Mouse (Mus musculus) C3H10T1/2 (cell line): Measurements from ENCODE around the gene Morn1. TPM values are rescaled to one million over a fixed set of nuclear protein-coding genes. Genes with fewer than 3 reads are reported as not detected.

ENCODE experiments used
- polyA plus RNA-seq, 2 experiments: library from polyadenylated mRNA; unstranded; fragments of >200 nt; fragmentation: generic; extraction: Trizol; gene quantifications; one replicate each; pipeline ENCODE4 v1.2.1; 2012; ENCODE audit warnings: missing spikeins in 2 of 2

Gene Morn1
- polyA plus RNA-seq: 1 to 10 TPM in 1 of 2 experiments, under 1 TPM in 1; 0.71 to 2.8 TPM

DNA sequence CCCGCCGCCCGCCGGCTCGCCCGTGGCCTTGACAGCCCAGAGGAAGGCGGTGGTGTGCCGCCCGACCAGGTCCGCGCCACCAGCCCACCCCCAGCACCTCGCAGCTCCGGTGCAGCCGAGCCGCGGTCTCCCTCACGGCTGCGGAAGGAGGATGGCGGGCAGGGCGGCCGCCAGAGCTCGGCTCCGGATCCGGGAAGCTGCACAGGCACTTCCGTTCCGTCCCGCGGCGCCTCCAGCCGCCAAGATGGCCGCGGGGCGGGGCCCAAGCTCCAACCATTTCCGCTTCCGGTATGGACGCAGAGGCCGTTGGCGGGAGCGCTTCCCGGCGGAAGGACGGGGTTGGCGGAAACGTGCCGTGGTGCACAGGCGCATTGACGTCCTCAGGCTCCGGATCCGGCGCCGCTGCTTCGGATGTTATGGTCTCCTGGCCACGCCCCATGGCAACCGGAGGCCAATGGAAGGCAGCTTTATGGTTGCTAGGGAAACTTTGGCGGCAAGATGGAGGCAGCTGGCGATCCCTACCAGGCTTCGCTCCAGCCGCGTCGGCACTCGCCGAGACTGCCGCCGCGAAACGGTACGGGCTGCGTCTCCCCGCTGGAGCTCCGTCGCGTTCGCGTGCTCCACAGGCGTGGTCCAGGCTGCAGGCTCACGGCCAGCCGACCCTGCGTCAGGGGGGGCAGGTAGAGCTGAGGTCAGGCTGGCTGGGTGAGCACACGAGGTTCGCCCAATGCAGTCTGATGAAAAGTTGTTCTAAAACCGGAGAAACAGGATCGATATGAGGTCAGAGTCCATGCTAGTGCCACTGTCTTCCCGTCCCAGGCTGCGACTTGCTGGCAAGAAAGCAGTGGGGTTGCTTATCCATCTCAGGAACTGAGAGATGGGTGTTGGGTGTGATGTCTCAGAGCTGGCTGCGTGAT lies at the start of gene Morn1, which contains the start of gene Rer1:
Morn1 (plus strand) TSS at position 470 of the 917 bp plus-strand sequence.
Rer1 (minus strand) TSS at position 275 of the 917 bp plus-strand sequence.

DNA sequence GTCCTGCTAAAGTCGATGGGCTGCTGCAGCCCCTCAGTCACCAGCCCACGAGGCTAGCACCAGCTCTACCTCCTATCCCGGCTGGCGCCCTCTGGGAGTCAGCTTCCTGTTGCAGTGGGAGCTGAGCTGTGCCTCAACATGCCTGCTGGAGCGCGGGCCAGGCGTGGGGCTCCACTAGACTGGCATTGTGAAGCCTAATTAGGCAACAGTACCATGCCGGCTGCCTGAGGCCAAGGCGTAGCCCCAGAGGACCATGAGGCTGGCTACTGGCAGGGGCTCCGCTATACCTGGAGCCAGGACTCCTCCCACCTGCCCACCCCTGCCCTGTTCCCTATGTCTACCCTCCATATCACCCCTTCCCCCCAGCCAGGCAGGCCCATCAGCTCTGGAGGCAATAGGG lies 29.7 kb upstream of the Morn1 start, which contains the start of gene Plch2:
Plch2 (minus strand) TSS at position 61 of the 400 bp plus-strand sequence.

DNA sequence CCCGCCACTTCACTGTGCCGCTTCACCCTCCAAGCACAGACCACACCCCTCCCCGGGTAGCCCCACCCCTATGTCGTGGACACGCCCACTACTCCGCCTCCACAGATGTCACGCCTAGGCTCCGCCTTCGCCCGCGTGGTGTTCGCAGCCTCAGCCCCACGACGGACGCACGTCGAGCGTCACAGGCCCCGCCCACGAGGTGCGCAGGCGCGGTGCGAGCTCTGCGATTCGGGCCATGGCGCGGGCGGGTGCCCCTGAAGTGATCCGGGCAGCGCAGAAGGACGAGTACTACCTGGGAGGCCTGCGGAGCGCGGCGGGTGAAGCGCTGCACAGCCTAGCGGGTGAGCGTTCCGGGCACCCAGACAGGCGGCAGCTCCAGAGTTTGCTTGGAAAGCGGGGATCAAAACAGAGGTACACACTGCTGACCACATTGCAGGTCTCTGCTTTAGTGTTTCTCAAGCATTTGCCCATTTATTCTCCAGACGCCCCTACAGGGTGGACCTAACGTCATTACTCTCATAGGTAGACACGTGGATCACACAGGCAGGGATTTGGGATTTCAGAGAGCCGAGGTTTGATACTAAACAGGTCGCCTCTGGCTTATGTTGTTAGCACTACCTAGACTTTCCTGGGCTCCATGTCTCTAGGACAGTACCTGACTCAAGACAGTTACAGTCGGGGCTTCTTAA lies 19.4 kb upstream of the Morn1 start, which contains the start of gene Pex10:
Pex10 (plus strand) TSS at position 183 of the 689 bp plus-strand sequence.

Other genes with a start within 250 kb of the Morn1 start
- not detected for gene Ttc34, start 249.1 kb upstream of the Morn1 start, polyA plus RNA-seq
- under 1 TPM; 0.05 to 0.06 TPM for gene Mmel1, start 217.0 kb upstream of the Morn1 start, polyA plus RNA-seq
- under 1 TPM in 1 of 2 experiments, not detected in 1; 0.05 TPM for gene Fam213b, start 187.4 kb upstream of the Morn1 start, polyA plus RNA-seq
- gene Tnfrsf14, start 158.0 kb upstream of the Morn1 start, polyA plus RNA-seq: 1 to 10 TPM in 1 of 2 experiments, not detected in 1; 4.8 TPM
- gene Hes5, start 125.7 kb upstream of the Morn1 start, polyA plus RNA-seq: not detected
- 10 to 100 TPM in 1 of 2 experiments, 1 to 10 TPM in 1; 7.6 to 20.0 TPM for gene Pank4, start 122.5 kb upstream of the Morn1 start, polyA plus RNA-seq
- gene Plch2, start 29.8 kb upstream of the Morn1 start, polyA plus RNA-seq: under 1 TPM; 0.06 to 0.25 TPM
- gene Pex10, start 19.6 kb upstream of the Morn1 start, polyA plus RNA-seq: 1 to 10 TPM; 7.1 to 9.7 TPM
- 10 to 100 TPM; 59.3 to 90.2 TPM for gene Rer1, start 195 bp upstream of the Morn1 start, polyA plus RNA-seq
- 10 to 100 TPM; 11.9 to 61.3 TPM for gene Ski, start 136.0 kb downstream of the Morn1 start, polyA plus RNA-seq
- 10 to 100 TPM; 34.6 to 41.6 TPM for gene Faap20, start 163.2 kb downstream of the Morn1 start, polyA plus RNA-seq